Mouse (Mus musculus) limb, embryonic 11.5 days (tissue): ENCODE results near the gene Alkbh6. TPM values are rescaled to one million over a fixed set of nuclear protein-coding genes. Genes with fewer than 3 reads are reported as not detected.
A peak's percentile ranks its signal among the peaks of the same experiment; 100 is the strongest.

Source experiments
- ATAC-seq: fragments of 200-750 bp; cut with Nextera tagmentation; 2 replicates; pipeline ENCODE4 v1.8.0; 2017; ENCODE audit warnings: low read depth; ENCODE audit not compliant: insufficient number of reproducible peaks, low FRiP score, low TSS enrichment
- DNase-seq: peaks from one replicate; pipeline ENCODE4 v3.0.0-alpha.2; 2015; ENCODE audit warnings: low spot score
- H3K27ac ChIP-seq: fragments of 300-500 bp; sonication (generic); replicated peaks from 2 replicates; pipeline ENCODE4 v1.5.1; 2014; ENCODE audit warnings: low read depth, mild to moderate bottlenecking, low read length
- H3K27me3 ChIP-seq: fragments of 300-500 bp; sonication (generic); 2 replicates; pipeline ENCODE4 v1.6.1; 2014; ENCODE audit warnings: mild to moderate bottlenecking, low read length, mixed read lengths; ENCODE audit not compliant: control insufficient read depth, insufficient read depth
- H3K36me3 ChIP-seq: fragments of 300-500 bp; sonication (generic); 2 replicates; pipeline ENCODE4 v1.6.1; 2014; ENCODE audit warnings: mild to moderate bottlenecking, low read length, moderate library complexity, mixed read lengths; ENCODE audit not compliant: control insufficient read depth, insufficient read depth
- H3K4me1 ChIP-seq: fragments of 300-500 bp; sonication (generic); 2 replicates; pipeline ENCODE4 v1.6.1; 2014; ENCODE audit warnings: low read length, mixed read lengths; ENCODE audit not compliant: control insufficient read depth, insufficient read depth
- H3K4me2 ChIP-seq: fragments of 300-500 bp; sonication (generic); 2 replicates; pipeline ENCODE4 v1.6.1; 2014; ENCODE audit warnings: low read depth, mild to moderate bottlenecking, moderate library complexity; ENCODE audit not compliant: severe bottlenecking
- H3K4me3 ChIP-seq: fragments of 300-500 bp; sonication (generic); 2 replicates; pipeline ENCODE4 v1.5.1; 2014; ENCODE audit warnings: low read depth, low read length
- H3K9ac ChIP-seq: fragments of 300-500 bp; sonication (generic); 2 replicates; pipeline ENCODE4 v1.6.1; 2014; ENCODE audit warnings: mild to moderate bottlenecking, low read length
- H3K9me3 ChIP-seq: fragments of 300-500 bp; sonication (generic); 2 replicates; pipeline ENCODE4 v1.6.1; 2016; ENCODE audit warnings: low read length; ENCODE audit not compliant: control insufficient read depth
- WGBS: fragments of 180-500 bp; shearing (Covaris S2); extraction: QIAGEN DNeasy Blood & Tissue Kit; methylation state at CpG from one replicate; pipeline ENCODE4 v1.1.7; 2014; 5-methylcytosine and 5-hydroxymethylcytosine counted together
- polyA plus RNA-seq: library from polyadenylated mRNA; unstranded; fragments of >200 nt; fragmentation: Nextera tagmentation; extraction: Ambion mirVana; gene quantifications from 2 replicates; pipeline ENCODE4 v1.2.1, GENCODE M21; 2014

The Alkbh6 gene
- polyA plus RNA-seq, 1 experiment from 2014 or later, result 97.6 TPM

DNA sequence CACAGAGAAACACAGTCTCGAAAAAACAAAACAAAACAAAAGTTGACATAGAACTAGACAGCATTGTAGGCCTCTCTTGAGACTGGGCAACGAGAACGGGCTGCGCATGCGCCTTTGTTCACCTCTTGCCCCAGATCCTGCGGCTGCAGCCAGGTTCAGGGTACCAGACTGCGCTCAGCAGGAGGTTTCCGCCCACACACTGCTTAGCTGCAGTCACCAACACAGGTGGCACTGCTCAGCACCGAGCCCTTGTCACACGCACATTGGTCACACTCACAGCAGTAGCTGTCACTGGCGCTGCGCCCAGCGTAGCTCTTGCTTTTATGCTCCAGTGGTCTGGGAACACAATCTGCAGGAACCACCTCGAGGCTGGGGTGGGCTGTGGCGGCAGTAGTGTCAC, 18.6 kb downstream of the Alkbh6 start:
- no peaks in the 10 kb centered on the region for H3K9me3 ChIP-seq
- ATAC-seq (no peak), DNase-seq (no peak)
- no peaks in the 10 kb centered on the region for H3K36me3 ChIP-seq
- no peaks in the 10 kb centered on the region for H3K27me3 ChIP-seq
- no peak overlapping the region for H3K4me3 ChIP-seq
- H3K27ac ChIP-seq, result no peak overlapping the region
- H3K4me2 ChIP-seq, result no peak overlapping the region
- H3K4me1 ChIP-seq, result no peaks in the 10 kb centered on the region
- 69% methylated on average over 15 of the region's 15 CpGs for WGBS
- no peak overlapping the region for H3K9ac ChIP-seq

DNA sequence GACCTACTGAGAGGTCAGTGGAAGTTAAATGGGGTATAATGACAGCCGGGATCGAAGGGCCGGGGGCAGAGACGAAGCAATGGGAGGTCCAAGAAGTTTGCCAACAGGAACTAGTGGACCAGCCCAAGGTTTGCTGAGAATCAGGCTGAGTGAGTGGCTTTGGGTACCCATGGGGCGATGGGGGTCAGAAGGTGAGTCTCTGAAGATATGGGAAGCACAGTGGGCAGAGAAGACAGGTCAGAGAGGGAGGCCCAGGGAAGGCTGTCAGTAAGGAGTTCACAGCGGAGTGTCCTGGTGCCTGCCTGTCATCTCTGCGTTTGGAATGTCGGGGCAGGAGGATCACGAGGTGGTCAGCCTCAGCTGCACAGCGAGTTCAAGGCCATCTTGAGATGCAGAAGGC, 19.9 kb downstream of the Alkbh6 start:
- Histone ChIP-seq H3K4me3 (no peak overlapping the region), H3K4me1 (no peaks in the 10 kb centered on the region)
- no peak for DNase-seq

DNA sequence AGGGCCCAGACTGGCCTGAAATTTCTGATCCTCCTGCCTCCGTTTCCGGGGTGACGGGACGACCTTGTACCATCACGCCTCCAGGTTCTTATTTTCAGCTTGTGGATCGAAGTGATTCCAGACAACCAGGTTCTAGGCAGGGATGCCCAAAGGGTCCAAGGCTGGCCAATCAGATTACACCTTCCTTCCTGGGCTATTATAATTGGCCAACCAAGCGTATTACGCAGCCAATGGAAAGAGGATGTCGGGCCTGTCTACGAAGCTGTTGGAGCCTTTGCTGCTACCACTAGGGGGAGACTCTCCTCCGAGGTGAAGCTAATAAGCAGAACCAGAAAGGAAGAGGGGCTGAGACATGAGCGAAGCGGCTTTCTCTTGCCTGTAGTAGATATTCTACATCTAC, 23.4 kb downstream of the Alkbh6 start:
- Histone ChIP-seq H3K4me1 (no peaks in the 10 kb centered on the region), H3K9me3 (no peaks in the 10 kb centered on the region), H3K4me3 (no peak overlapping the region), H3K27me3 (no peaks in the 10 kb centered on the region; the same call in 1 of the 2 replicates), H3K36me3 (no peaks in the 10 kb centered on the region), H3K9ac (no peak overlapping the region), H3K4me2 (no peak overlapping the region; the same call in 1 of the 2 replicates), H3K27ac (no peak overlapping the region)
- WGBS, result 7% methylated on average over 13 of the region's 13 CpGs
- ATAC-seq (peak; percentile 73; the same call in 1 of the 2 replicates), DNase-seq (peak; percentile 81)

More for the DNA sequence above, 19.9 kb downstream of the Alkbh6 start:
- Histone ChIP-seq H3K27ac (no peak overlapping the region), H3K4me2 (no peak overlapping the region), H3K27me3 (no peaks in the 10 kb centered on the region), H3K36me3 (no peaks in the 10 kb centered on the region), H3K9me3 (no peaks in the 10 kb centered on the region), H3K9ac (no peak overlapping the region)
- WGBS, result 55% methylated on average over 10 of the region's 10 CpGs
- ATAC-seq, result no peak

DNA sequence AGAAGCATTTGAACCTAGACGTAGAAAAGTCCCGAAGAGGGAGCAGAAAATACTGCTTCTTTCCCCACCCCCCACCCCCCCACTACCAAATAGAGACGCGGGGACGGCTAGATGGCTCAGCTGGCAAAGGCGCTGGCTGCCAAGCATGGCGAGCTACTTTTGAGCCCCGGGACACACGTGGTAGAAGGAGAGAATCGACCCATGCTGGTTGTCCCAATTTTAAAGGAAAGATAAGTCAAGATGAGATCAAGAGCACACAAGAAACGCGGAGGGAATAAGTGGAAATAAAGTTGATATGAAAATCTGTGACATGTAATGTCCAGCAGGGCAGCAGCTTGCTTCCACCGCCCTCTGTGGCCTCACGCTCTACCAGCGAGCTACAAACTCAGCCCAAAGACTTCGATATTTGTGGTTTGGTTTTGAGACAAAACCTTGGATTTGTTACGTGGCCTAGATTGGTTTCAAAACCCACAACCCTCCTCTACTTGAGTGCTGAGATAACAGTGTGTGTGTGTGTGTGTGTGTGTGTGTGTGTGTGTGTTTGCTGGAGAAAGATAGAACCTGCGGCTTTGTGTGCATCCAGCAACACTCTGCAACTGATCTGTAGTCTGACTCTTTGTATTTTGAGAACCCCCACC, 24.2 kb downstream of the Alkbh6 start:
- Histone ChIP-seq H3K4me2 (no peak overlapping the region), H3K4me1 (no peaks in the 10 kb centered on the region), H3K27me3 (no peaks in the 10 kb centered on the region; the same call in 1 of the 2 replicates), H3K9ac (no peak overlapping the region), H3K4me3 (no peak overlapping the region), H3K9me3 (no peaks in the 10 kb centered on the region), H3K27ac (no peak overlapping the region), H3K36me3 (no peaks in the 10 kb centered on the region)
- ATAC-seq (no peak), DNase-seq (no peak)
- 70% methylated on average over 18 of the region's 18 CpGs for WGBS

DNA sequence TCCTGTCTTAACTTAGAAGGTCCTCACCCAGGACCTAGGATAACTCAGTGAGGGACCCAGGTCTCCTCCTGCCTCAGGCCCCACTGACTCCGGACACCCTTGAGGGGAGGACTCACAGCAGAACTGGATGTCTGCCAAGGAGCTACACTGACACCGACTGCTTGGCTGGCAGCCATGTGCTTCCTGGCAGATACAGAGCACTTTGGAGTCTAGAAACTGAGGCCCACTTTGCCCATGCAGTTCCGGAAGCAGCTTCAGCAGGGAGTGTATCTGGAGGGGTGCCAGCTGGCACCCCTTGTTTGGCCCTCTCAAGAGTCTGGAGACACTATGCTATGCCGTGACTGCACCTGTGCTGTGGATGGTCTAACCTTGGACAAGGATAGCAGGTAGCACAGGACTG, 24.9 kb downstream of the Alkbh6 start:
- H3K9me3 ChIP-seq, result no peaks in the 10 kb centered on the region
- no peaks in the 10 kb centered on the region for H3K4me1 ChIP-seq
- H3K4me2 ChIP-seq, result no peak overlapping the region
- ATAC-seq (no peak), DNase-seq (no peak)
- 77% methylated on average over 4 of the region's 4 CpGs for WGBS
- H3K27ac ChIP-seq, result no peak overlapping the region
- H3K27me3 ChIP-seq, result no peaks in the 10 kb centered on the region; the same call in 1 of the 2 replicates
- H3K36me3 ChIP-seq, result no peaks in the 10 kb centered on the region
- H3K4me3 ChIP-seq, result no peak overlapping the region
- H3K9ac ChIP-seq, result no peak overlapping the region

DNA sequence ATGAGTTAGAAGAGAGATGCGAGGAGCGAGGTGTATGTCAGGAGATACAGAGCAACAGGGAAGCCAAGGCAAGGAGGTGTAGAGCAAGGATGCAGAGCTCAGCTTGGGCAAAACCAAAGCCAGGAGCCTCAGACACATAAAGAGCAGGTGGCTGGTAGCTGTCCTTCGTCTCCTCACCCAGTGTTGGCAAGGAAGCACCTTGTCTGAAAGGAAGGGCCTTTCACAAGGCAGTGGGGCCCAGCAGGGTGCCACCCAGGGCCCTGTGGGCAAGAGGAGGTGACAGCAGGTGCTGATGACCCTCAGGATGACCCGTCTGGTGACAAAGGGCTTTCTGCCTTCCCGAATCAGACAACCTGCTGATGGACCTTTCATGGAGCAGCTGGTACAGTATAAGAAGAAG, 26.0 kb downstream of the Alkbh6 start:
- no peak for DNase-seq
- ATAC-seq, result no peak
- no peaks in the 10 kb centered on the region; the same call in 1 of the 2 replicates for H3K27me3 ChIP-seq
- no peak overlapping the region for H3K27ac ChIP-seq
- H3K4me1 ChIP-seq, result no peaks in the 10 kb centered on the region
- no peaks in the 10 kb centered on the region for H3K36me3 ChIP-seq
- no peaks in the 10 kb centered on the region for H3K9me3 ChIP-seq
- no peak overlapping the region for H3K4me2 ChIP-seq
- 58% methylated on average over 5 of the region's 5 CpGs for WGBS
- no peak overlapping the region for H3K4me3 ChIP-seq
- no peak overlapping the region for H3K9ac ChIP-seq

DNA sequence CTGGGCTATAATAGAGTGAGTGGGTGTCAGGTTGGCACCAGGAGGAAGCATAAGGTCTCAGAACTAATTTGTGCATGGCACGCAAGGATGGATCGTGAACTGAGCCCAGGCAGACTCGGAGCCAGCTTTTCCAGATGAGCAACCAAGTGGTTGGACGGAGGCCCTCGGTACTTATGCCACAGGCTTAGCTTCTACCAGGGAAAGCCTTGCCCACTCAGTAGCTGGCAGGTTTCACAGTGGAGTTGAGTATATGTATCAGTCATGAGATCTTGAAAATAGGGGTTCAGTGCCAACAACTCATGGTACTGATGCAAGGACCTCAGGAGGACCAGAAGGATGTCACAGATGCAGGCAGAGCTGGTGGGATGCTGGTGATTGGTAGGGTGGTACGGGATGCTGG, 27.2 kb downstream of the Alkbh6 start:
- Histone ChIP-seq H3K4me2 (no peak overlapping the region), H3K36me3 (no peaks in the 10 kb centered on the region), H3K4me3 (no peak overlapping the region), H3K9me3 (no peaks in the 10 kb centered on the region), H3K27me3 (no peaks in the 10 kb centered on the region; the same call in 1 of the 2 replicates), H3K27ac (no peak overlapping the region), H3K4me1 (no peaks in the 10 kb centered on the region), H3K9ac (no peak overlapping the region)
- 75% methylated on average over 6 of the region's 6 CpGs for WGBS
- ATAC-seq, result no peak
- no peak for DNase-seq

DNA sequence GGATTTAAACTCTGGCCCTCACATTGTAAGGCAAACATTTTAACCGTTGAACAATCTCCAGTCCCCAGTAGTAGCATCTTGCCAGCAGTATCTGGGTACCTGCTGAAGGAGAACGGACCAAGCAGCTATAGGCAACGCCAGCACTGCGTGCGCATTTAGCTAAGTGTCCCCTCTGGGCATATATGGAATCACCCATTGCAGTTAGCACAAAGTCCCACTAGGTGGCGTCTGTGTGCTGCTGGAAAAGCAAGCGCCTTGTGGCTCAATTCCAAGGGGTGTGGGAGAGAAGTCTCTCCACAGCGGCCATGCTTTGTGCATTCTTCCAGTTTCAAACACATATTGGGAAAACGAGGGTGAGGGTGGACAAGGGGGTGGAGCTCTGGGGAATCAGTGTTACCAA, 27.9 kb downstream of the Alkbh6 start:
- ATAC-seq, result no peak; the same call in 1 of the 2 replicates

More for the DNA sequence above, 27.9 kb downstream of the Alkbh6 start:
- Histone ChIP-seq H3K27me3 (no peaks in the 10 kb centered on the region; the same call in 1 of the 2 replicates), H3K36me3 (no peaks in the 10 kb centered on the region), H3K9ac (no peak overlapping the region), H3K4me1 (no peaks in the 10 kb centered on the region), H3K4me3 (no peak overlapping the region), H3K4me2 (no peak overlapping the region), H3K9me3 (no peaks in the 10 kb centered on the region), H3K27ac (no peak overlapping the region)
- DNase-seq, result peak; percentile 91
- 4% methylated on average over 9 of the region's 9 CpGs for WGBS
